Mouse (Mus musculus) layer of hippocampus, adult 9-10 months (tissue): ENCODE data around the gene Abhd2.
"Not testable (repeated sequence)": the region's sequence is repeated elsewhere in the genome, so short reads cannot be mapped to it uniquely, and the experiment has no call there.

Source experiments
- DNase-seq: peaks from one replicate; pipeline ENCODE4 v3.0.0; 2022; ENCODE audit warnings: low spot score

Abhd2 gene

GRCm38 (mm10) chr7:79266228-79266627 lies 6.8 kb upstream of the Abhd2 start:
- DNase-seq = no peak

GRCm38 (mm10) chr7:79267690-79268388 lies 5.2 kb upstream of the Abhd2 start:
- DNase-seq = no peak

GRCm38 (mm10) chr7:79268897-79269296 lies 4.1 kb upstream of the Abhd2 start:
- DNase-seq = no peak

- DNase-seq = no peak
These were observed 3.6 kb upstream of the Abhd2 start for GRCm38 (mm10) chr7:79269411-79269810.

GRCm38 (mm10) chr7:79269866-79270265 lies 3.1 kb upstream of the Abhd2 start:
- no peak for DNase-seq

- DNase-seq = no peak
These were observed 2.0 kb upstream of the Abhd2 start for GRCm38 (mm10) chr7:79270961-79271387.

- no peak for DNase-seq
These were observed 874 bp upstream of the Abhd2 start for GRCm38 (mm10) chr7:79271861-79272788.

- DNase-seq = no peak
These were observed 906 bp downstream of the Abhd2 start for GRCm38 (mm10) chr7:79273738-79274472.

GRCm38 (mm10) chr7:79274473-79275010 lies 1.5 kb downstream of the Abhd2 start:
- no peak for DNase-seq

- no peak for DNase-seq
These were observed 2.3 kb downstream of the Abhd2 start for GRCm38 (mm10) chr7:79275345-79275744.

GRCm38 (mm10) chr7:79278432-79278831 lies 5.4 kb downstream of the Abhd2 start:
- no peak for DNase-seq

- no peak for DNase-seq
These were observed 6.5 kb downstream of the Abhd2 start for GRCm38 (mm10) chr7:79279376-79280029.

GRCm38 (mm10) chr7:79282883-79283670 lies 10.1 kb downstream of the Abhd2 start:
- no peak for DNase-seq

GRCm38 (mm10) chr7:79283671-79283941 lies 10.6 kb downstream of the Abhd2 start:
- not testable (repeated sequence) for DNase-seq

GRCm38 (mm10) chr7:79284160-79284888 lies 11.3 kb downstream of the Abhd2 start:
- DNase-seq = no peak

GRCm38 (mm10) chr7:79284889-79285280 lies 11.9 kb downstream of the Abhd2 start:
- no peak for DNase-seq

- no peak for DNase-seq
These were observed 12.4 kb downstream of the Abhd2 start for GRCm38 (mm10) chr7:79285408-79285807.

GRCm38 (mm10) chr7:79287226-79287625 lies 14.2 kb downstream of the Abhd2 start:
- DNase-seq = no peak

GRCm38 (mm10) chr7:79287928-79288327 lies 14.9 kb downstream of the Abhd2 start:
- DNase-seq = no peak

GRCm38 (mm10) chr7:79288422-79288821 lies 15.4 kb downstream of the Abhd2 start:
- DNase-seq = no peak
